Mouse (Mus musculus) thymus, adult 2 months (tissue): ENCODE results near the gene Idh3a.

Experiments
- CTCF ChIP-seq: fragments of 200-500 bp; IDR thresholded peaks from 2 replicates; pipeline ENCODE4 v1.5.1; 2012; ENCODE audit warnings: mild to moderate bottlenecking, control low read depth, low read length, moderate library complexity, borderline replicate concordance; ENCODE audit not compliant: control insufficient read depth, poor library complexity, insufficient read depth; ENCODE audit errors: extremely low read depth
- POLR2A ChIP-seq: fragments of 200-500 bp; IDR thresholded peaks from 2 replicates; pipeline ENCODE4 v1.6.1; 2012; ENCODE audit warnings: mild to moderate bottlenecking, low read length, control low read depth, moderate library complexity; ENCODE audit not compliant: control insufficient read depth, poor library complexity, insufficient read depth; ENCODE audit errors: extremely low read depth

- TF ChIP-seq POLR2A: no peak
- TF ChIP-seq CTCF: no peak
These were observed 55.4 kb downstream of the Idh3a start for GRCm38 (mm10) chr9:54641548-54641947.
